Mouse (Mus musculus) retina, postnatal 1 day (tissue): ENCODE measurements around the gene Mid1.
"Not testable (repeated sequence)": the region's sequence is repeated elsewhere in the genome, so short reads cannot be mapped to it uniquely, and the experiment has no call there.

Source experiments
- DNase-seq: peaks from one replicate; pipeline ENCODE4 v3.0.0-alpha.2; 2012

The Mid1 gene

GRCm38 (mm10) chrX:170003536-170003935 lies 318.5 kb downstream of the Mid1 start:
- DNase-seq, result not testable (repeated sequence)

GRCm38 (mm10) chrX:170004236-170004635 lies 319.2 kb downstream of the Mid1 start:
- DNase-seq, result peak; percentile 84

GRCm38 (mm10) chrX:170004793-170005192 lies 319.8 kb downstream of the Mid1 start:
- DNase-seq, result not testable (repeated sequence)

GRCm38 (mm10) chrX:170005194-170005593 lies 320.2 kb downstream of the Mid1 start:
- peak; percentile 77 for DNase-seq

- not testable (repeated sequence) for DNase-seq
These were observed 320.8 kb downstream of the Mid1 start for GRCm38 (mm10) chrX:170005695-170006297.

GRCm38 (mm10) chrX:170006694-170007247 lies 321.8 kb downstream of the Mid1 start:
- peak; percentile 83 for DNase-seq

GRCm38 (mm10) chrX:170007375-170008178 lies 322.6 kb downstream of the Mid1 start:
- DNase-seq, result peak; percentile 81

- DNase-seq, result peak; percentile 72
These were observed 323.1 kb downstream of the Mid1 start for GRCm38 (mm10) chrX:170008179-170008467.

- peak; percentile 79 for DNase-seq
These were observed 323.6 kb downstream of the Mid1 start for GRCm38 (mm10) chrX:170008584-170008983.

- peak; percentile 99 for DNase-seq
These were observed 324.2 kb downstream of the Mid1 start, which contains the start of gene Gm21887 for GRCm38 (mm10) chrX:170009016-170009750. Gene Gm21887, plus strand, starts transcription at chrX:170009659.

GRCm38 (mm10) chrX:170009801-170010221 lies 324.8 kb downstream of the Mid1 start:
- peak; percentile 100 for DNase-seq

GRCm38 (mm10) chrX:170010581-170011528 lies 325.9 kb downstream of the Mid1 start:
- DNase-seq, result peak; percentile 90

- not testable (repeated sequence) for DNase-seq
These were observed 326.5 kb downstream of the Mid1 start for GRCm38 (mm10) chrX:170011529-170011879.

GRCm38 (mm10) chrX:170013421-170013820 lies 328.4 kb downstream of the Mid1 start:
- DNase-seq, result not testable (repeated sequence)

GRCm38 (mm10) chrX:170014038-170014437 lies 329.0 kb downstream of the Mid1 start:
- DNase-seq, result not testable (repeated sequence)

- not testable (repeated sequence) for DNase-seq
These were observed 330.9 kb downstream of the Mid1 start for GRCm38 (mm10) chrX:170015883-170016282.

GRCm38 (mm10) chrX:170017333-170018245 lies 332.6 kb downstream of the Mid1 start:
- DNase-seq, result peak; percentile 98

GRCm38 (mm10) chrX:170018571-170019218 lies 333.7 kb downstream of the Mid1 start:
- DNase-seq, result peak; percentile 70

GRCm38 (mm10) chrX:170019219-170019953 lies 334.4 kb downstream of the Mid1 start:
- DNase-seq, result peak; percentile 65
